ENCODE assay signal across 17 mouse cellular contexts in genomic region chr9:54416238-54416637, GRCm38 (mm10).
DNase-seq lines count a peak whose midpoint lies in the region; ATAC-seq and TF ChIP-seq lines count a peak whose summit lies in the region.
"Had no signal": no experiment of that assay in that cellular context is flagged by ENCODE, and none has a peak within 500 bp of the region (broad histone marks: within the 10 kb centered on the region; RNA-seq: fewer than 3 reads in every experiment).

No protein-coding gene starts in this region.

- no peak overlapping the region for H3K27ac ChIP-seq in heart, postnatal 0 days (ENCODE audit: low read depth)
- H3K27ac ChIP-seq in midbrain, postnatal 0 days (ENCODE audit: low read depth, low read length): no peak overlapping the region
- H3K27ac ChIP-seq in midbrain, embryonic 15.5 days: no peak overlapping the region
- H3K27ac ChIP-seq: embryonic facial prominence, embryonic 15.5 days; heart, embryonic 10.5 days; hindbrain, embryonic 13.5 days; limb, embryonic 12.5 days; neural tube, embryonic 15.5 days had no signal

- no peak overlapping the region for H3K4me2 ChIP-seq in heart, postnatal 0 days (ENCODE audit: low read depth, low read length)
- H3K4me2 ChIP-seq in midbrain, postnatal 0 days (ENCODE audit: low read depth, low read length, poor library complexity, severe bottlenecking): no peak overlapping the region
- no peak overlapping the region for H3K4me2 ChIP-seq in midbrain, embryonic 15.5 days
- H3K4me2 ChIP-seq: embryonic facial prominence, embryonic 15.5 days; hindbrain, embryonic 13.5 days; limb, embryonic 12.5 days; neural tube, embryonic 15.5 days had no signal

- no peak overlapping the region for H3K9ac ChIP-seq in heart, postnatal 0 days (replicated peaks; ENCODE audit: low read depth, low read length)
- H3K9ac ChIP-seq in midbrain, postnatal 0 days (replicated peaks; ENCODE audit: low read length, poor library complexity, severe bottlenecking): no peak overlapping the region
- H3K9ac ChIP-seq in midbrain, embryonic 15.5 days: no peak overlapping the region
- H3K9ac ChIP-seq: embryonic facial prominence, embryonic 15.5 days; hindbrain, embryonic 13.5 days; limb, embryonic 12.5 days; neural tube, embryonic 15.5 days had no signal

- no peak overlapping the region for H3K4me3 ChIP-seq in heart, postnatal 0 days (ENCODE audit: low read depth, low read length)
- no peak overlapping the region for H3K4me3 ChIP-seq in midbrain, postnatal 0 days (ENCODE audit: low read depth, low read length)
- no peak overlapping the region for H3K4me3 ChIP-seq in midbrain, embryonic 15.5 days
- H3K4me3 ChIP-seq: embryonic facial prominence, embryonic 15.5 days; heart, embryonic 10.5 days; hindbrain, embryonic 13.5 days; limb, embryonic 12.5 days; neural tube, embryonic 15.5 days had no signal

- no peak for ATAC-seq in heart, postnatal 0 days (ENCODE audit: insufficient read depth, low read depth)
- ATAC-seq in midbrain, postnatal 0 days (ENCODE audit: low FRiP score): no peak
- no peak for ATAC-seq in midbrain, embryonic 15.5 days (replicated peaks)
- 0 out of 2 replicates have a peak, but pooled peaks have one; percentile 45 for ATAC-seq in common myeloid progenitor, adult 5-6 weeks (replicated peaks; ENCODE audit: low read depth, poor library complexity, severe bottlenecking)
- ATAC-seq: midbrain, embryonic 16.5 days had no signal

- H3K9me3 ChIP-seq in heart, postnatal 0 days (replicated peaks; ENCODE audit: control insufficient read depth, low read length): no peaks in the 10 kb centered on the region
- H3K9me3 ChIP-seq in midbrain, postnatal 0 days (ENCODE audit: low read length): no peaks in the 10 kb centered on the region
- no peaks in the 10 kb centered on the region for H3K9me3 ChIP-seq in midbrain, embryonic 15.5 days
- H3K9me3 ChIP-seq: embryonic facial prominence, embryonic 15.5 days; heart, embryonic 10.5 days; hindbrain, embryonic 13.5 days; limb, embryonic 12.5 days; neural tube, embryonic 15.5 days had no signal

- 0 out of 2 replicates have a peak, but pooled peaks cover 3% of the 10 kb centered on the region for H3K36me3 ChIP-seq in heart, postnatal 0 days (replicated peaks; ENCODE audit: control insufficient read depth, insufficient read depth, low read length)
- H3K36me3 ChIP-seq in midbrain, postnatal 0 days (ENCODE audit: insufficient read depth, low read length): peaks cover 15% of the 10 kb centered on the region
- H3K36me3 ChIP-seq in midbrain, embryonic 15.5 days (replicated peaks): peaks cover 15% of the 10 kb centered on the region; the same call in 1 of the 2 replicates
- H3K36me3 ChIP-seq: embryonic facial prominence, embryonic 15.5 days; heart, embryonic 10.5 days; limb, embryonic 12.5 days had no signal

- peak; percentile 43 for TF ChIP-seq CTCF in heart, postnatal 0 days (IDR thresholded peaks at IDR 0.05; ENCODE audit: low read depth)
- TF ChIP-seq CTCF in midbrain, postnatal 0 days (IDR thresholded peaks at IDR 0.05): peak; percentile 58

- no peak for DNase-seq in heart, postnatal 0 days (ENCODE audit: low spot score)
- DNase-seq in heart, adult 8-10 months (ENCODE audit: low spot score): no peak
- peak; percentile 3 for DNase-seq in midbrain, postnatal 0 days (ENCODE audit: low spot score)
- no peak for DNase-seq in urinary bladder, postnatal 25 days (ENCODE audit: low spot score)
- no peak for DNase-seq in urinary bladder, adult 18-20 months (ENCODE audit: low spot score in 2 of 2)
- DNase-seq in ovary, postnatal 14 days (ENCODE audit: low spot score): no peak
- DNase-seq: adrenal gland, postnatal 14 days; kidney, adult 9 months; thymus, postnatal 36 days had no signal

- no peak for TF ChIP-seq EP300 in heart, postnatal 0 days (IDR thresholded peaks at IDR 0.05; ENCODE audit: low read depth)

- H3K27me3 ChIP-seq in heart, postnatal 0 days (ENCODE audit: control insufficient read depth, insufficient read depth, low read length): no peaks in the 10 kb centered on the region
- no peaks in the 10 kb centered on the region for H3K27me3 ChIP-seq in midbrain, postnatal 0 days (ENCODE audit: insufficient read depth, low read length)
- no peaks in the 10 kb centered on the region for H3K27me3 ChIP-seq in midbrain, embryonic 15.5 days (replicated peaks)
- H3K27me3 ChIP-seq: embryonic facial prominence, embryonic 15.5 days; hindbrain, embryonic 13.5 days; limb, embryonic 12.5 days; neural tube, embryonic 15.5 days had no signal

- H3K4me1 ChIP-seq in heart, postnatal 0 days (ENCODE audit: control insufficient read depth, insufficient read depth): no peaks in the 10 kb centered on the region
- H3K4me1 ChIP-seq in midbrain, postnatal 0 days (ENCODE audit: insufficient read depth, low read length): no peaks in the 10 kb centered on the region
- no peaks in the 10 kb centered on the region for H3K4me1 ChIP-seq in midbrain, embryonic 15.5 days
- H3K4me1 ChIP-seq: embryonic facial prominence, embryonic 15.5 days; heart, embryonic 10.5 days; hindbrain, embryonic 13.5 days; limb, embryonic 12.5 days; neural tube, embryonic 15.5 days had no signal

- WGBS in heart, postnatal 0 days: 87% methylated on average over 2 of the region's 2 CpGs
- WGBS in midbrain, postnatal 0 days: 94% methylated on average over 2 of the region's 2 CpGs
- WGBS in midbrain, embryonic 15.5 days: 99% methylated on average over 2 of the region's 2 CpGs
